Mouse (Mus musculus) lung, adult 2 months (tissue): ENCODE measurements around the gene Mark3.

Experiments used
- CTCF ChIP-seq: fragments of 200-500 bp; IDR thresholded peaks from 2 replicates; pipeline ENCODE4 v1.5.1; 2011; ENCODE audit warnings: mild to moderate bottlenecking, low read length, control low read depth; ENCODE audit not compliant: insufficient read depth
- POLR2A ChIP-seq: fragments of 200-500 bp; IDR thresholded peaks from 2 replicates; pipeline ENCODE4 v1.6.1; 2011; ENCODE audit warnings: low read depth, mild to moderate bottlenecking, control low read depth, low read length, borderline replicate concordance; ENCODE audit errors: extremely low read depth

DNA sequence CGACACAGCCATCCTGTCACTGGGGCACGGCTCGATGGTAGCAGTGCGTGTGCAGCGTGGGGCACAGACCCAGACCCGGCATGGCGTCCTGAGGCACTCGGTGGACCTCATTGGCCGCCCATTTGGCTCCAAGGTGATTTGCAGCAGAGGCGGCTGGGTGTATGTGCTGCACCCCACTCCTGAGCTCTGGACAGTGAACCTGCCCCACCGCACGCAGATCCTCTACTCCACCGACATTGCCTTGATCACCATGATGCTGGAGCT lies 104.3 kb downstream of the Mark3 start:
- TF ChIP-seq CTCF, result no peak
- TF ChIP-seq POLR2A, result no peak
